Mouse (Mus musculus): Measurements from ENCODE around the gene Celf2.
"Not testable (repeated sequence)": the region's sequence is repeated elsewhere in the genome, so short reads cannot be mapped to it uniquely, and the experiment has no call there.

Gene Celf2

GRCm38 (mm10) chr2:6594160-6594559, 915.2 kb downstream of the Celf2 start:
- no peak for DNase-seq (ENCODE audit: low spot score)

- DNase-seq (ENCODE audit: low spot score), result no peak
Measured at GRCm38 (mm10) chr2:6593739-6594138, 915.6 kb downstream of the Celf2 start.

GRCm38 (mm10) chr2:6586122-6586681, 923.2 kb downstream of the Celf2 start:
- DNase-seq (ENCODE audit: low spot score), result no peak

- no peak for DNase-seq (ENCODE audit: low spot score)
Measured at GRCm38 (mm10) chr2:6585069-6585754, 924.2 kb downstream of the Celf2 start.

GRCm38 (mm10) chr2:6582711-6583110, 926.7 kb downstream of the Celf2 start:
- no peak for DNase-seq (ENCODE audit: low spot score)

GRCm38 (mm10) chr2:6580066-6580465, 929.3 kb downstream of the Celf2 start:
- no peak for DNase-seq (ENCODE audit: low spot score)

- not testable (repeated sequence) for DNase-seq (ENCODE audit: low spot score)
Measured at GRCm38 (mm10) chr2:6575316-6575715, 934.0 kb downstream of the Celf2 start.

GRCm38 (mm10) chr2:6573640-6574039, 935.7 kb downstream of the Celf2 start:
- no peak for DNase-seq (ENCODE audit: low spot score)

GRCm38 (mm10) chr2:6572976-6573375, 936.4 kb downstream of the Celf2 start:
- no peak for DNase-seq (ENCODE audit: low spot score)

- DNase-seq (ENCODE audit: low spot score), result no peak
Measured at GRCm38 (mm10) chr2:6569040-6569542, 940.3 kb downstream of the Celf2 start.

- no peak for DNase-seq (ENCODE audit: low spot score)
Measured at GRCm38 (mm10) chr2:6565175-6565574, 944.2 kb downstream of the Celf2 start.

- no peak for DNase-seq (ENCODE audit: low spot score)
Measured at GRCm38 (mm10) chr2:6561337-6561736, 948.0 kb downstream of the Celf2 start.

GRCm38 (mm10) chr2:6560802-6561201, 948.6 kb downstream of the Celf2 start:
- DNase-seq (ENCODE audit: low spot score), result no peak

- no peak for DNase-seq (ENCODE audit: low spot score)
Measured at GRCm38 (mm10) chr2:6559581-6559980, 949.8 kb downstream of the Celf2 start.

- no peak for DNase-seq (ENCODE audit: low spot score)
Measured at GRCm38 (mm10) chr2:6558303-6559254, 950.8 kb downstream of the Celf2 start.

- no peak for DNase-seq (ENCODE audit: low spot score)
Measured at GRCm38 (mm10) chr2:6557749-6558148, 951.6 kb downstream of the Celf2 start.

GRCm38 (mm10) chr2:6556913-6557312, 952.5 kb downstream of the Celf2 start:
- DNase-seq (ENCODE audit: low spot score), result no peak

- no peak for DNase-seq (ENCODE audit: low spot score)
Measured at GRCm38 (mm10) chr2:6553656-6554055, 955.7 kb downstream of the Celf2 start.

GRCm38 (mm10) chr2:6549251-6549650, 960.1 kb downstream of the Celf2 start:
- no peak for DNase-seq (ENCODE audit: low spot score)

- no peak for DNase-seq (ENCODE audit: low spot score)
Measured at GRCm38 (mm10) chr2:6547139-6547664, 962.2 kb downstream of the Celf2 start.

GRCm38 (mm10) chr2:6546462-6547138, 962.8 kb downstream of the Celf2 start:
- no peak for DNase-seq (ENCODE audit: low spot score)

Measured in urinary bladder, postnatal 25 days (tissue).